Mouse (Mus musculus) spleen, adult 12 weeks (tissue): ENCODE results near the gene Rhobtb1.

Experiments
- DNase-seq: peaks from one replicate; pipeline ENCODE4 v3.0.0; 2022; ENCODE audit warnings: low spot score

Gene Rhobtb1

GRCm38 (mm10) chr10:69211560-69211959 is 60.3 kb downstream of the Rhobtb1 start:
- no peak for DNase-seq

DNA sequence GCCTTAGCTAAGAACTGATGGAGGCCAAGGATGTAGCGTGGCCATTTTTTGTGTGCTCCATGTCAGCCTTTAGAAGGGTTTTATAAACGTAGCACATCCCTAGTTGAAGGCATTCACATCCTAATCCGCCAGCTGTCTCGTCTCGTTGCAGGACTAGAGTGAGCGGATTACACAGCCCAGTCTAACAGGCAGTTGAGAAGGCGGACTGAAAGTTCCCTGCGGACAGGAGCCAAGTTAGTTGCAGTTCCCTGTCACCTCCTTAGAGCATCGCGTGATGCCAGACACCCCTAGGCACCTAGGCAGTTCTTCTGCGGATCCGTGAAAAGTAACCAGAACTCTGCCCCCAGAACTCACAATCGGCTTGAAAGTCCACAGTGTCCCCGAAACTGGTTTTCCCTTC is 60.7 kb downstream of the Rhobtb1 start:
- DNase-seq = no peak

GRCm38 (mm10) chr10:69212542-69213440 is 61.6 kb downstream of the Rhobtb1 start, which contains the start of gene A930033H14Rik:
A930033H14Rik (minus strand) TSS chr10:69213098.
- DNase-seq = peak; percentile 31

- no peak for DNase-seq
Measured at GRCm38 (mm10) chr10:69213451-69213877, 62.2 kb downstream of the Rhobtb1 start.

DNA sequence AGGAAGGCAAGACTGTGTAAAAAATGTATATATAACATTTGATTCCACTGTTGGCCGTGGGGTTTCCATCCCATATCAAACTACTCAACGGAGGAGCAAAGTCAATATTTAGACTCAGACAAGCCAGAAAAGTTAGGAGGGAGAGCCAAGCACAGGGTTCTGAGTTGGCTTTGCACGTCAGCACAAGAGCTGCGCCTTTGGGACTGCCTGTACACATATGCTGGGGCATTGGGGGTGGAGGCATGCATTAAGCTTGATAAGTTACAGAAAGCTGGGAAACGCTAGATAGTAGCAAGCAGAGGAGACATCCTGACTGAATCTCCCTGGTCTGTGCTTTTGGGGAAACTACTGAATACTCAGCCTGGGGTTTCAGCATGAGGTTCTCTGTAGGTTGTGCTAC is 62.8 kb downstream of the Rhobtb1 start:
- DNase-seq = no peak

GRCm38 (mm10) chr10:69217127-69217690 is 66.0 kb downstream of the Rhobtb1 start:
- no peak for DNase-seq

DNA sequence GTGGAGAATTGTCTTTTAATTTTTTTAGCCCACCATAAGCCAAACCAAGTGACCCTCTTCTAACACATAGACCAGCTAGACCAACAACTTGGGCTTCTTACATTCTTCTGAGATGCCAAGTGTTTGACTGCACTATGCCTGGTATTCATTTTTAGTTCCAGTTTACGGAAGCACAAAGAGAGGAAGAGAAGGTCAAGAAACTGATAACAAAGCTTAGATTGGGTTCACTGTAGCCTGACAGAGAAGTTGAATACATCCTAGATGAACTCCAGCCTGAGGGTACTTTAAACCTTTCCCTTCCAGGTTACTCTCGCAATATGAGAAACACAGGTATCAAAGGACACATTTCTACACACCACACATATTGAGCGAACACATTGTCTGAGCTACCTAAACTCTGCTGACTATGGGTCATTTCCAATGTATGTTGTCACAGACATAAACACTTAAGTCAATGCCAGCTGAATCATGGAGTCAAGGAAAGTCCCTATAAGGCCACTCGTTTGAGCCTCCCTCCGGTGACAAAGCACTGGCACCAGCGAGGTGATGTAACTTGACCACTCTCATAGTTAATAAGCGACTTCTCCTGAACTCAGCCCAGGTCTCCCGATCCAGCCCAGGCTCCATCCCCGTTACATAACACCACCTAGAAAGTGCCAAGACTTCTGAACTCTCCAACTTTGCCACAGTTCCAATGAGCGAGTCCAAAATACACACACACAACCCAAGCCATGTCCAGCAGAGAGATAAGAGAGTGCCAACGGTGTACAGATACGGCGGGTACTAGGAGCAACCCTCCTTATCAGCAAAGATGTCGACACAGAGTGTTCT is 67.4 kb downstream of the Rhobtb1 start:
- no peak for DNase-seq

GRCm38 (mm10) chr10:69219289-69219626 is 68.0 kb downstream of the Rhobtb1 start:
- no peak for DNase-seq

DNA sequence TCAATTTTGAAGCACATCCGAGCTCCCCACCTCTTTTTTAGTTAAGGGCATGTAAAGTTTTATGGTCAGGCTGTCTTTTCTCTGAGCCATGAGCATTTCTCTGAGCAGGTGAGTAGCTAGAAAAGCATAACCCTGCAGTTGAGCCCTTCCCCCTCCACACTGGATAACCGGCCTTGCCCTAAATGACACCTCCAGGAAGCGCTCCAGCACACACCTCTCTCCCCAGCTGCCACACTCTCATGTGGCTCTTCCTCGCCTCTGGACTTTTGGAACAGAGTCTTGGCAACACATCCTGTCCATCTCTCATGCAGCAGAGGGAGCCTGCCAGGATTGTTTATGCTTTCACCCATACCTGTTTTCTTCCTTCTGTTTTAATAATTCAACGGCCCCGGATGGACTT is 69.1 kb downstream of the Rhobtb1 start:
- no peak for DNase-seq

DNA sequence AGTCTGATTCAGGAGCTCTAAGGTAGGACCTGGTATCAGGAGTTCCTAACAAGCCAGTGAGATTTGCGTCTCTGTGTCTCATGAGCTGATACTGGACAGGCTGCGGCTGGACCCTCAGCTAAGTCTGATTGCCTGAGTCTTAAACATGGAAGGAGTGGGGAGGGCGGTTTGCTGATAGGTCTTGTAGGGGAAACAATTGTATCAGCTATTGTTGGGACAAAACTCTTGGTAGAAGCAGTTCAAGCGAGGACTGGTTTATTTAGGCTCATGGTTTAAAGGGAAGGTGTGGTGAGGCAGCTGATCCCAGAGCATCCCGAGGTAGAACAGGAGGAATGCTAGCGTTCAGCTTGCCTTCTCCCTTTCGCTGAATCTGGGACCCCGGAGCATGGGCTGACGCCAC is 69.9 kb downstream of the Rhobtb1 start:
- no peak for DNase-seq

DNA sequence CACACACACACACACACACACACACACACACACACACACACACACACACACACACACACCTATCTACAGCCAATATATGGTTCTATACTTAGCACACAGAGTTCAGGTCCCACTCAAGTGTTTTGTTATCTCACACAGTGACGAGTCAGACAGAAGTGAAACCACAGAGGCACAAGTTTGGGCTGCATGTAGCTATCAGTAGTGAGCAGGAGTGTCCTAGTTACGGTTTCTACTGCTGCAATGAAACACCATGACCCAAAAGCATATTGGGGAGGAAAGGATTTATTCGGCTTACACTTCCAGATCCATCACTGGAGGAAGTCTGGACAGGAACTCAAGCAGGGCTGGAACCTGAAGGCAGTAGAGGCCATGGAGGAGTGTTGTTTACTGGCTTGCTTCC is 70.7 kb downstream of the Rhobtb1 start:
- DNase-seq = no peak

DNA sequence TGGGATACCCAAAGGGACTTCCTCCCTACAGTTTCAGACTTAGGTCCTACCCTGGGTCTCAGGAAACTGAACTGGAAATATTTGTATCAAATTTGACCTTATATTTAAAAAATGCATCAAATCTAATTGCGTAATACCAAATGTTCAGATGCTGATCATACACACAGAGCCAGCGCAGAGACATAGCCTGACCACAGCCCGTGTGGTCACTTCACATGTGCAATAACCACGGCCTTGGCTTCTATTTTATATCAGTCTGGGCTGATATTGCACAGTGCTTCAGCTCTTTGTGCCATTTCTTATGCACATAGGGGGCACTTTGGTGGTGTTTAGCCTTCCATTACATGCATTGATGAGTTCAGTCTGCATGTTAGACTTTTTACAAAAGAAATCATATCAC is 72.0 kb downstream of the Rhobtb1 start:
- DNase-seq = no peak

DNA sequence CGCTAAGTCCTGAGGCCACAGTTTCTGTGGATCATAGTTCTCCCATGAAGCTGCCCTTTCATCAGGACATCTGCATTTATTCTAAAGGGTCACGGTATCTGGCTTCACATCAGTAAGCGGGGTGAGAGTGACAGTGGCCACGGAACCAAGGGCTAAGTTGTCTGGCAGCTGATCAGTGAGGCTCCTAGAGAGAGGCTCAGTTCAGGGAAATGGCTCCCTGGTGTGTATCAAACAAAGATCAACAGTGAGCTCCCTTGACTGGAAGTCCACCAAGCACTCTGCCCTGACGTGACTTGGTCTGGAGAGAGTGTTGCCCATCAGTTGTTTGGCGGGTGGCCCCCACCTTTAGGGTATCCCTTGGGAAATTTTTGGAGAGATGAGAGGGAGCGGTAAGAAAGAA is 73.0 kb downstream of the Rhobtb1 start:
- no peak for DNase-seq

DNA sequence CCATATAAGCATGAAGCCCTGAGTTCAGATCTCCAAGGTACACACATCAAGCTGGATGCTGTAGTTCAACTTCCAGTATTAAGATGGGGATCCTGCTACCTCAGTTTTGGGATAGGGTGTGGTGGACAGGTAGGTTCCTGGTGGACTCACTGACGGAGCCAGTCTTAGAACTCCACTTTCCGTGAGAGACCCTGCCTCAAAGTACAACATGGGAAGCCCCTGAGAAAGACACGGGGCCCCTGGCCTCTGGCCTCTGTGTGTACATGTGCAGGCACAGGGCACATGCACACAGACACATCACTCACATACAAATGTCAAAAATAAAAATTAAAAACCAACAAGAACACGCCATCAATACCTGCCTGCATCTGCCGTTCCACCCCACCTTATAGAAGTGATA is 74.2 kb downstream of the Rhobtb1 start:
- DNase-seq = no peak

GRCm38 (mm10) chr10:69225951-69226350 is 74.7 kb downstream of the Rhobtb1 start:
- DNase-seq = no peak

DNA sequence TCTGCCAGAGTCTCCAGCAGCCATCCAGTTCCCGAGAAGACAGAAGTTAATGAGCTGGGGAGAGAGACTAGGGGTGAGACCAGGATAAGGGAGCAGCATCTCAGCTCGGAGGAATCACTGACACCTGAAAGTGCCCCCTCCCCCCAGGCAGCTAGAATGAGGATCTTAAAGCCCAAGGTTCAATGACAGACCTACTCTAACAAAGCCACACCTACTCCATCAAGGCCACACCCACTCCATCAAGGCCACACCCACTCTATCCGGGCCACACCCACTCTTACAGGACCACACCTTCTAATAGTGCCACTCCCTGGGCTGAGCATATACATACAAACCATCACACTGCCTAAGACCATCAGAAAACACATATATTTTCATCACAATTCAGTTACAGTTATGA is 86.0 kb downstream of the Rhobtb1 start:
- DNase-seq = no peak

- no peak for DNase-seq
Measured at GRCm38 (mm10) chr10:69237781-69238180, 86.5 kb downstream of the Rhobtb1 start.

GRCm38 (mm10) chr10:69238311-69238710 is 87.1 kb downstream of the Rhobtb1 start:
- DNase-seq = no peak

- DNase-seq = no peak
Measured at GRCm38 (mm10) chr10:69240530-69240929, 89.3 kb downstream of the Rhobtb1 start.

DNA sequence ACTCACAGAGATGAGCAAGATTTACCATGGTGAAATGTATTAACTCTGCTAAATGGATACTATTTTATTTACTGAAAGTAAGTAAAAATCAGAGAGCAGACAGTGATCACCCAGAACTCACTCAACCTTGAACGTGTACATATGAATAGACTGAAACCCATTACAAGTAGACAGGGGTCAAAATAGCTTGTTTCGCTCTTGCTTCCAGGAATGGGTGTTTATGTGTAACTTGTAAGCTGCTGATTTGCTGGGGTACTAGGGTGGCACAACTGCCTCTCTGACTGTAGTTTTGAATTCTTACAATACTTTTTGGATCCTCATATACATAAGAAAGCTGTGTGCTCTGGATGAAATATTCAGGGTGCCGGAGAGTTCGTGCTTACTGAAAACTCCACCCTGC is 93.9 kb downstream of the Rhobtb1 start:
- no peak for DNase-seq

GRCm38 (mm10) chr10:69245906-69246668 is 94.9 kb downstream of the Rhobtb1 start:
- DNase-seq = no peak

GRCm38 (mm10) chr10:69246762-69247161 is 95.5 kb downstream of the Rhobtb1 start:
- no peak for DNase-seq
